ENCODE assay signal across 9 mouse cellular contexts in genomic region chr8:70544200-70544687, GRCm38 (mm10). TPM values are rescaled to one million over a fixed set of nuclear protein-coding genes. Genes with fewer than 3 reads are reported as not detected.
A peak's percentile ranks its signal among the peaks of the same experiment; 100 is the strongest.
DNase-seq lines count a peak whose midpoint lies in the region; ATAC-seq lines count a peak whose summit lies in the region.
"Had no signal": no experiment of that assay in that cellular context is flagged by ENCODE, and none has a peak within 500 bp of the region (broad histone marks: within the 10 kb centered on the region; RNA-seq: fewer than 3 reads in every experiment).

No protein-coding gene starts in this region.

- ATAC-seq in CD4-positive, CD25-positive, alpha-beta regulatory T cell, adult 4 months, result no peak

- peak overlapping the region; percentile 88 for H3K4me3 ChIP-seq in megakaryocyte, embryonic 14.5 days (replicated peaks)
- H3K4me3 ChIP-seq: hindbrain, embryonic 15.5 days had no signal

- DNase-seq in CD4-positive, CD25-positive, alpha-beta regulatory T cell, adult 2 months (ENCODE audit: low read depth, low spot score), result peak; percentile 54
- peak; percentile 67 for DNase-seq in urinary bladder, postnatal 14 days (ENCODE audit: low spot score)
- DNase-seq in urinary bladder, adult 2 months (ENCODE audit: low spot score), result no peak
- DNase-seq in kidney, adult 9 months, result peak; percentile 50
- no peak for DNase-seq in layer of hippocampus, postnatal 10 days (ENCODE audit: low spot score in 2 of 2)
- DNase-seq in right cerebral cortex, postnatal 4 days, result no peak

- H3K9me3 ChIP-seq in megakaryocyte, embryonic 14.5 days, result no peaks in the 10 kb centered on the region
- H3K9me3 ChIP-seq: hindbrain, embryonic 15.5 days had no signal

- peaks cover 71% of the 10 kb centered on the region for H3K36me3 ChIP-seq in megakaryocyte, embryonic 14.5 days (replicated peaks; ENCODE audit: low read length)
- H3K36me3 ChIP-seq: hindbrain, embryonic 15.5 days had no signal

- H3K4me1 ChIP-seq in megakaryocyte, embryonic 14.5 days, result peaks cover 92% of the 10 kb centered on the region

- H3K27me3 ChIP-seq in megakaryocyte, embryonic 14.5 days (replicated peaks), result no peaks in the 10 kb centered on the region
- H3K27me3 ChIP-seq: hindbrain, embryonic 15.5 days had no signal

RNA-seq across cellular contexts. Expression of gene Ell, which starts 5.0 kb away (rescaled TPM):
- 10 to 100 TPM; 41.4 to 50.4 TPM for polyA plus RNA-seq in CD4-positive, CD25-positive, alpha-beta regulatory T cell, adult 4 months (2017; shearing (Covaris generic))
- 21.3 and 26.9 TPM in 2 replicates for polyA plus RNA-seq in urinary bladder, adult 2 months (2012; rRNA removed)
- 58.8 and 65.3 TPM in 2 replicates for polyA plus RNA-seq in megakaryocyte, embryonic 14.5 days (2012; ENCODE audit: insufficient read depth, low replicate concordance)
- total RNA-seq in layer of hippocampus, postnatal 10 days (2021), result 10 to 100 TPM; 15.8 to 16.4 TPM

RNA-seq across cellular contexts. Expression of gene Kxd1, which starts 16.5 kb away (rescaled TPM):
- 100 to 1,000 TPM; 146 to 173 TPM for polyA plus RNA-seq in CD4-positive, CD25-positive, alpha-beta regulatory T cell, adult 4 months (2017; shearing (Covaris generic))
- 73.9 and 74.2 TPM in 2 replicates for polyA plus RNA-seq in urinary bladder, adult 2 months (2012; rRNA removed)
- polyA plus RNA-seq in megakaryocyte, embryonic 14.5 days (2012; ENCODE audit: insufficient read depth, low replicate concordance), result 33.5 and 40.2 TPM in 2 replicates
- 10 to 100 TPM; 33.1 to 35.3 TPM for total RNA-seq in layer of hippocampus, postnatal 10 days (2021)

RNA-seq across cellular contexts. Expression of gene Fkbp8, which starts 16.7 kb away (rescaled TPM):
- 100 to 1,000 TPM; 117 to 159 TPM for polyA plus RNA-seq in CD4-positive, CD25-positive, alpha-beta regulatory T cell, adult 4 months (2017; shearing (Covaris generic))
- 300 and 366 TPM in 2 replicates for polyA plus RNA-seq in urinary bladder, adult 2 months (2012; rRNA removed)
- 3,667 and 5,102 TPM in 2 replicates for polyA plus RNA-seq in megakaryocyte, embryonic 14.5 days (2012; ENCODE audit: insufficient read depth, low replicate concordance)
- total RNA-seq in layer of hippocampus, postnatal 10 days (2021), result 100 to 1,000 TPM; 337 to 361 TPM

RNA-seq across cellular contexts. Expression of gene Uba52, which starts 33.6 kb away (rescaled TPM):
- 1,000 to 10,000 TPM; 3,148 to 3,732 TPM for polyA plus RNA-seq in CD4-positive, CD25-positive, alpha-beta regulatory T cell, adult 4 months (2017; shearing (Covaris generic))
- 881 and 1,275 TPM in 2 replicates for polyA plus RNA-seq in urinary bladder, adult 2 months (2012; rRNA removed)
- 499 and 989 TPM in 2 replicates for polyA plus RNA-seq in megakaryocyte, embryonic 14.5 days (2012; ENCODE audit: insufficient read depth, low replicate concordance)
- 1,000 to 10,000 TPM in 1 of 2 experiments, 100 to 1,000 TPM in 1; 916 to 1,148 TPM for total RNA-seq in layer of hippocampus, postnatal 10 days (2021)

RNA-seq across cellular contexts. Expression of gene Rex1bd, which starts 37.7 kb away (rescaled TPM):
- 10 to 100 TPM; 82.2 to 83.2 TPM for polyA plus RNA-seq in CD4-positive, CD25-positive, alpha-beta regulatory T cell, adult 4 months (2017; shearing (Covaris generic))
- polyA plus RNA-seq in urinary bladder, adult 2 months (2012; rRNA removed), result 119 and 129 TPM in 2 replicates
- 135 and 319 TPM in 2 replicates for polyA plus RNA-seq in megakaryocyte, embryonic 14.5 days (2012; ENCODE audit: insufficient read depth, low replicate concordance)
- 100 to 1,000 TPM in 1 of 2 experiments, 10 to 100 TPM in 1; 97.8 to 106 TPM for total RNA-seq in layer of hippocampus, postnatal 10 days (2021)

Comparison
In these comparisons a context has a peak if more than half of its experiments do, and no peak if none do; other contexts are left out.
1. DNase-seq: peak in CD4-positive, CD25-positive, alpha-beta regulatory T cell, adult 2 months (single experiment), urinary bladder, postnatal 14 days (single experiment) and kidney, adult 9 months (single experiment); none in urinary bladder, adult 2 months (single experiment), layer of hippocampus, postnatal 10 days (0 of 2) and right cerebral cortex, postnatal 4 days (single experiment).